Mouse (Mus musculus): ENCODE measurements around the gene Bach2.

The Bach2 gene

GRCm38 (mm10) chr4:32482936-32483335, 244.3 kb downstream of the Bach2 start:
- DNase-seq (ENCODE audit: low read depth, low spot score): peak; percentile 20

- no peak for DNase-seq (ENCODE audit: low read depth, low spot score)
Measured at GRCm38 (mm10) chr4:32485848-32486247, 247.2 kb downstream of the Bach2 start.

GRCm38 (mm10) chr4:32486654-32487398, 248.2 kb downstream of the Bach2 start:
- DNase-seq (ENCODE audit: low read depth, low spot score): no peak

- peak; percentile 73 for DNase-seq (ENCODE audit: low read depth, low spot score)
Measured at GRCm38 (mm10) chr4:32489186-32489585, 250.6 kb downstream of the Bach2 start.

- DNase-seq (ENCODE audit: low read depth, low spot score): no peak
Measured at GRCm38 (mm10) chr4:32491176-32491575, 252.6 kb downstream of the Bach2 start.

- DNase-seq (ENCODE audit: low read depth, low spot score): peak; percentile 18
Measured at GRCm38 (mm10) chr4:32492834-32493233, 254.2 kb downstream of the Bach2 start.

- no peak for DNase-seq (ENCODE audit: low read depth, low spot score)
Measured at GRCm38 (mm10) chr4:32501780-32502179, 263.2 kb downstream of the Bach2 start.

- DNase-seq (ENCODE audit: low read depth, low spot score): no peak
Measured at GRCm38 (mm10) chr4:32502181-32502580, 263.6 kb downstream of the Bach2 start.

- DNase-seq (ENCODE audit: low read depth, low spot score): no peak
Measured at GRCm38 (mm10) chr4:32504236-32504635, 265.6 kb downstream of the Bach2 start.

GRCm38 (mm10) chr4:32506306-32506808, 267.8 kb downstream of the Bach2 start:
- DNase-seq (ENCODE audit: low read depth, low spot score): no peak

GRCm38 (mm10) chr4:32507041-32507440, 268.4 kb downstream of the Bach2 start:
- no peak for DNase-seq (ENCODE audit: low read depth, low spot score)

GRCm38 (mm10) chr4:32508572-32508971, 270.0 kb downstream of the Bach2 start:
- DNase-seq (ENCODE audit: low read depth, low spot score): no peak

GRCm38 (mm10) chr4:32508996-32509395, 270.4 kb downstream of the Bach2 start:
- DNase-seq (ENCODE audit: low read depth, low spot score): no peak

GRCm38 (mm10) chr4:32509832-32510612, 271.4 kb downstream of the Bach2 start:
- no peak for DNase-seq (ENCODE audit: low read depth, low spot score)

- DNase-seq (ENCODE audit: low read depth, low spot score): no peak
Measured at GRCm38 (mm10) chr4:32510940-32511339, 272.3 kb downstream of the Bach2 start.

GRCm38 (mm10) chr4:32516126-32516525, 277.5 kb downstream of the Bach2 start:
- DNase-seq (ENCODE audit: low read depth, low spot score): no peak

- DNase-seq (ENCODE audit: low read depth, low spot score): no peak
Measured at GRCm38 (mm10) chr4:32518842-32519578, 280.4 kb downstream of the Bach2 start.

GRCm38 (mm10) chr4:32520628-32521360, 282.2 kb downstream of the Bach2 start:
- DNase-seq (ENCODE audit: low read depth, low spot score): no peak

- no peak for DNase-seq (ENCODE audit: low read depth, low spot score)
Measured at GRCm38 (mm10) chr4:32521361-32521740, 282.7 kb downstream of the Bach2 start.

- no peak for DNase-seq (ENCODE audit: low read depth, low spot score)
Measured at GRCm38 (mm10) chr4:32522013-32522412, 283.4 kb downstream of the Bach2 start.

- DNase-seq (ENCODE audit: low read depth, low spot score): no peak
Measured at GRCm38 (mm10) chr4:32524282-32524681, 285.7 kb downstream of the Bach2 start.
